Mouse (Mus musculus) adrenal gland, adult 8-10 months (tissue): Measurements from ENCODE around the gene Memo1. TPM values are rescaled to one million over a fixed set of nuclear protein-coding genes. Genes with fewer than 3 reads are reported as not detected.

ENCODE experiments used
- total RNA-seq, 4 experiments: library from RNA; stranded (reverse); gene quantifications; 2 replicates each; pipeline ENCODE4 v1.2.4; 2022

The Memo1 gene
- total RNA-seq, 4 experiments from 2014 or later: 86.6 to 96.8 (median 91.1) TPM

Other genes starting within 250 kb of the Memo1 start
- 1,000 to 10,000 TPM in 2 of 4 experiments, 100 to 1,000 TPM in 2; 113 to 4,046 (median 2,061) TPM for gene Srd5a2, start 247.6 kb downstream of the Memo1 start, total RNA-seq
- 10 to 100 TPM; 65.1 to 81.0 (median 68.4) TPM for gene Dpy30, start 28.4 kb upstream of the Memo1 start, total RNA-seq
- gene Spast, start 43.5 kb upstream of the Memo1 start, total RNA-seq: 10 to 100 TPM; 24.4 to 32.9 (median 26.3) TPM
- gene Slc30a6, start 100.1 kb upstream of the Memo1 start, total RNA-seq: 10 to 100 TPM; 29.6 to 37.0 (median 30.5) TPM
- 1 to 10 TPM in 1 of 4 experiments, under 1 TPM in 3; 0.56 to 1.2 (median 0.92) TPM for gene Nlrc4, start 163.6 kb upstream of the Memo1 start, total RNA-seq
- 100 to 1,000 TPM; 111 to 141 (median 121) TPM for gene Yipf4, start 194.0 kb upstream of the Memo1 start, total RNA-seq
- 100 to 1,000 TPM; 114 to 157 (median 124) TPM for gene Birc6, start 232.8 kb upstream of the Memo1 start, total RNA-seq